Mouse (Mus musculus) urinary bladder, postnatal 36 days (tissue): ENCODE data around the gene Frmd4b.

Experiments used
- DNase-seq, 2 experiments: peaks; one replicate each; pipeline ENCODE4 v3.0.0; 2022; ENCODE audit warnings: low spot score in 2 of 2, mixed read lengths in 1 of 2

The Frmd4b gene

GRCm38 (mm10) chr6:97292894-97293293 lies 324.4 kb downstream of the Frmd4b start:
- no peak for DNase-seq

GRCm38 (mm10) chr6:97292096-97292495 lies 325.2 kb downstream of the Frmd4b start:
- DNase-seq, result no peak

GRCm38 (mm10) chr6:97291159-97291908 lies 326.0 kb downstream of the Frmd4b start:
- no peak for DNase-seq

GRCm38 (mm10) chr6:97290687-97291086 lies 326.7 kb downstream of the Frmd4b start:
- no peak for DNase-seq

GRCm38 (mm10) chr6:97289838-97290237 lies 327.5 kb downstream of the Frmd4b start:
- DNase-seq, result no peak

- DNase-seq, result no peak
Observed at GRCm38 (mm10) chr6:97289316-97289820, 328.0 kb downstream of the Frmd4b start.

GRCm38 (mm10) chr6:97288047-97288855 lies 329.1 kb downstream of the Frmd4b start:
- no peak for DNase-seq

- DNase-seq, result no peak
Observed at GRCm38 (mm10) chr6:97286332-97286731, 331.0 kb downstream of the Frmd4b start.

GRCm38 (mm10) chr6:97283676-97284075 lies 333.7 kb downstream of the Frmd4b start:
- no peak for DNase-seq

- peak; percentile 36 to 43 for DNase-seq
Observed at GRCm38 (mm10) chr6:97278878-97279277, 338.5 kb downstream of the Frmd4b start.

- DNase-seq, result peak; percentile 71 to 81
Observed at GRCm38 (mm10) chr6:97278014-97278787, 339.1 kb downstream of the Frmd4b start.

- no peak for DNase-seq
Observed at GRCm38 (mm10) chr6:97276890-97277497, 340.3 kb downstream of the Frmd4b start.

GRCm38 (mm10) chr6:97276366-97276765 lies 341.0 kb downstream of the Frmd4b start:
- peak in 1 of 2 experiments; percentile 51 for DNase-seq

GRCm38 (mm10) chr6:97275760-97276159 lies 341.6 kb downstream of the Frmd4b start:
- DNase-seq, result no peak

GRCm38 (mm10) chr6:97273777-97274176 lies 343.6 kb downstream of the Frmd4b start:
- DNase-seq, result no peak

GRCm38 (mm10) chr6:97273058-97273710 lies 344.2 kb downstream of the Frmd4b start:
- DNase-seq, result no peak

GRCm38 (mm10) chr6:97272349-97272748 lies 345.0 kb downstream of the Frmd4b start:
- DNase-seq, result no peak

GRCm38 (mm10) chr6:97269596-97269995 lies 347.7 kb downstream of the Frmd4b start:
- no peak for DNase-seq

- no peak for DNase-seq
Observed at GRCm38 (mm10) chr6:97267132-97267531, 350.2 kb downstream of the Frmd4b start.

GRCm38 (mm10) chr6:97266661-97267060 lies 350.7 kb downstream of the Frmd4b start:
- DNase-seq, result no peak

- no peak for DNase-seq
Observed at GRCm38 (mm10) chr6:97265705-97266104, 351.6 kb downstream of the Frmd4b start.
